Mouse (Mus musculus): ENCODE measurements at regions not wholly inside any gene's neighbourhood (a gene's known extent, or its start where the extent isn't known, plus 50 kb on each side); places are given as distances from the start of the nearest gene placed in this dataset.

GRCm38 (mm10) chr3:21218936-21219335, 852.0 kb upstream of the Agtr1b start:
- Histone ChIP-seq H3K9ac (replicated peaks) (no peak overlapping the region), H3K4me3 (no peak overlapping the region), H3K27ac (replicated peaks) (no peak overlapping the region), H3K27me3 (no peaks in the 10 kb centered on the region), H3K4me2 (replicated peaks) (no peak overlapping the region), H3K36me3 (no peaks in the 10 kb centered on the region), H3K9me3 (no peaks in the 10 kb centered on the region), H3K4me1 (no peaks in the 10 kb centered on the region)
- WGBS: 88% methylated on average over 1 of the region's 1 CpGs
- no peak for ATAC-seq (ENCODE audit: low FRiP score, low read depth)

GRCm38 (mm10) chr3:21241184-21241583, 835.3 kb upstream of the Tbl1xr1 start:
- WGBS: 94% methylated on average over 2 of the region's 2 CpGs

GRCm38 (mm10) chr3:21256129-21256760, 820.2 kb upstream of the Tbl1xr1 start:
- Histone ChIP-seq H3K27ac (replicated peaks) (no peak overlapping the region), H3K27me3 (no peaks in the 10 kb centered on the region), H3K4me3 (no peak overlapping the region), H3K9me3 (no peaks in the 10 kb centered on the region), H3K4me2 (replicated peaks) (no peak overlapping the region), H3K36me3 (no peaks in the 10 kb centered on the region), H3K4me1 (no peaks in the 10 kb centered on the region), H3K9ac (replicated peaks) (no peak overlapping the region)
- WGBS: 92% methylated on average over 1 of the region's 1 CpGs
- ATAC-seq (ENCODE audit: low FRiP score, low read depth): no peak

More at GRCm38 (mm10) chr3:21241184-21241583, 835.3 kb upstream of the Tbl1xr1 start:
- Histone ChIP-seq H3K4me1 (no peaks in the 10 kb centered on the region), H3K27ac (replicated peaks) (no peak overlapping the region), H3K27me3 (no peaks in the 10 kb centered on the region), H3K9ac (replicated peaks) (no peak overlapping the region), H3K36me3 (no peaks in the 10 kb centered on the region), H3K9me3 (no peaks in the 10 kb centered on the region), H3K4me3 (no peak overlapping the region), H3K4me2 (replicated peaks) (no peak overlapping the region)
- ATAC-seq (ENCODE audit: low FRiP score, low read depth): no peak

- ATAC-seq (ENCODE audit: low FRiP score, low read depth): no peak
- no peaks in the 10 kb centered on the region for H3K36me3 ChIP-seq
- no peak overlapping the region for H3K27ac ChIP-seq (replicated peaks)
- H3K27me3 ChIP-seq: no peaks in the 10 kb centered on the region
- no peaks in the 10 kb centered on the region for H3K9me3 ChIP-seq
- WGBS: 88% methylated on average over 2 of the region's 2 CpGs
- H3K9ac ChIP-seq (replicated peaks): no peak overlapping the region
- H3K4me2 ChIP-seq (replicated peaks): no peak overlapping the region
- H3K4me1 ChIP-seq: no peaks in the 10 kb centered on the region
- H3K4me3 ChIP-seq: no peak overlapping the region
Observed at GRCm38 (mm10) chr3:21263317-21263716, 813.1 kb upstream of the Tbl1xr1 start.

GRCm38 (mm10) chr3:21265491-21265890, 811.0 kb upstream of the Tbl1xr1 start:
- Histone ChIP-seq H3K9ac (replicated peaks) (no peak overlapping the region), H3K9me3 (no peaks in the 10 kb centered on the region), H3K4me3 (no peak overlapping the region), H3K36me3 (no peaks in the 10 kb centered on the region), H3K4me2 (replicated peaks) (no peak overlapping the region), H3K4me1 (no peaks in the 10 kb centered on the region), H3K27ac (replicated peaks) (no peak overlapping the region), H3K27me3 (no peaks in the 10 kb centered on the region)
- ATAC-seq (ENCODE audit: low FRiP score, low read depth): no peak
- 81% methylated on average over 2 of the region's 2 CpGs for WGBS

GRCm38 (mm10) chr3:21268429-21269129, 807.9 kb upstream of the Tbl1xr1 start:
- H3K36me3 ChIP-seq: no peaks in the 10 kb centered on the region
- no peak overlapping the region for H3K4me2 ChIP-seq (replicated peaks)
- WGBS: 88% methylated on average over 7 of the region's 7 CpGs
- no peaks in the 10 kb centered on the region for H3K27me3 ChIP-seq
- no peak overlapping the region for H3K27ac ChIP-seq (replicated peaks)
- H3K4me1 ChIP-seq: no peaks in the 10 kb centered on the region
- no peak overlapping the region for H3K4me3 ChIP-seq
- H3K9me3 ChIP-seq: no peaks in the 10 kb centered on the region
- no peak for ATAC-seq (ENCODE audit: low FRiP score, low read depth)
- H3K9ac ChIP-seq (replicated peaks): no peak overlapping the region

GRCm38 (mm10) chr3:21269130-21269440, 807.4 kb upstream of the Tbl1xr1 start:
- no peak overlapping the region for H3K27ac ChIP-seq (replicated peaks)
- H3K9me3 ChIP-seq: no peaks in the 10 kb centered on the region
- no peak overlapping the region for H3K9ac ChIP-seq (replicated peaks)
- ATAC-seq (ENCODE audit: low FRiP score, low read depth): no peak
- H3K4me1 ChIP-seq: no peaks in the 10 kb centered on the region
- H3K27me3 ChIP-seq: no peaks in the 10 kb centered on the region
- 93% methylated on average over 2 of the region's 2 CpGs for WGBS
- H3K4me2 ChIP-seq (replicated peaks): no peak overlapping the region
- no peak overlapping the region for H3K4me3 ChIP-seq
- no peaks in the 10 kb centered on the region for H3K36me3 ChIP-seq

GRCm38 (mm10) chr3:21270788-21271187, 805.7 kb upstream of the Tbl1xr1 start:
- no peaks in the 10 kb centered on the region for H3K27me3 ChIP-seq
- WGBS: 91% methylated on average over 3 of the region's 3 CpGs
- H3K4me3 ChIP-seq: no peak overlapping the region
- H3K27ac ChIP-seq (replicated peaks): no peak overlapping the region
- no peak overlapping the region for H3K4me2 ChIP-seq (replicated peaks)
- H3K36me3 ChIP-seq: no peaks in the 10 kb centered on the region
- no peak overlapping the region for H3K9ac ChIP-seq (replicated peaks)
- ATAC-seq (ENCODE audit: low FRiP score, low read depth): no peak
- no peaks in the 10 kb centered on the region for H3K9me3 ChIP-seq
- H3K4me1 ChIP-seq: no peaks in the 10 kb centered on the region

- Histone ChIP-seq H3K27me3 (no peaks in the 10 kb centered on the region), H3K9ac (replicated peaks) (no peak overlapping the region), H3K9me3 (no peaks in the 10 kb centered on the region), H3K27ac (replicated peaks) (no peak overlapping the region), H3K4me3 (no peak overlapping the region), H3K4me2 (replicated peaks) (no peak overlapping the region), H3K36me3 (no peaks in the 10 kb centered on the region), H3K4me1 (no peaks in the 10 kb centered on the region)
- WGBS: 87% methylated on average over 4 of the region's 4 CpGs
- ATAC-seq (ENCODE audit: low FRiP score, low read depth): no peak
Observed at GRCm38 (mm10) chr3:21272219-21272618, 804.2 kb upstream of the Tbl1xr1 start.

GRCm38 (mm10) chr3:21292774-21293173, 783.7 kb upstream of the Tbl1xr1 start:
- Histone ChIP-seq H3K9me3 (no peaks in the 10 kb centered on the region), H3K27ac (replicated peaks) (no peak overlapping the region), H3K9ac (replicated peaks) (no peak overlapping the region), H3K4me1 (no peaks in the 10 kb centered on the region), H3K36me3 (no peaks in the 10 kb centered on the region), H3K4me3 (no peak overlapping the region), H3K4me2 (replicated peaks) (no peak overlapping the region), H3K27me3 (no peaks in the 10 kb centered on the region)
- 74% methylated on average over 1 of the region's 1 CpGs for WGBS
- ATAC-seq (ENCODE audit: low FRiP score, low read depth): no peak

- H3K4me2 ChIP-seq (replicated peaks): no peak overlapping the region
- H3K4me3 ChIP-seq: no peak overlapping the region
- WGBS: 81% methylated on average over 2 of the region's 2 CpGs
- H3K9ac ChIP-seq (replicated peaks): no peak overlapping the region
- no peak overlapping the region for H3K27ac ChIP-seq (replicated peaks)
- H3K4me1 ChIP-seq: no peaks in the 10 kb centered on the region
- no peaks in the 10 kb centered on the region for H3K36me3 ChIP-seq
- no peak for ATAC-seq (ENCODE audit: low FRiP score, low read depth)
- no peaks in the 10 kb centered on the region for H3K27me3 ChIP-seq
- H3K9me3 ChIP-seq: no peaks in the 10 kb centered on the region
Observed at GRCm38 (mm10) chr3:21293308-21293707, 783.1 kb upstream of the Tbl1xr1 start.

- Histone ChIP-seq H3K4me1 (no peaks in the 10 kb centered on the region), H3K9ac (replicated peaks) (no peak overlapping the region), H3K27me3 (no peaks in the 10 kb centered on the region), H3K9me3 (no peaks in the 10 kb centered on the region), H3K4me3 (no peak overlapping the region), H3K4me2 (replicated peaks) (no peak overlapping the region), H3K27ac (replicated peaks) (no peak overlapping the region), H3K36me3 (no peaks in the 10 kb centered on the region)
- ATAC-seq (ENCODE audit: low FRiP score, low read depth): no peak
- 92% methylated on average over 3 of the region's 3 CpGs for WGBS
Observed at GRCm38 (mm10) chr3:21294776-21295175, 781.7 kb upstream of the Tbl1xr1 start.
